Mouse (Mus musculus) intestine, embryonic 14.5 days (tissue): ENCODE results near the gene Acap2. TPM values are rescaled to one million over a fixed set of nuclear protein-coding genes. Genes with fewer than 3 reads are reported as not detected.

ENCODE experiments used
- ATAC-seq: fragments of 200-750 bp; cut with Nextera tagmentation; replicated peaks from 2 replicates; pipeline ENCODE4 v1.8.0; 2017; ENCODE audit warnings: low read depth, moderate number of reproducible peaks, moderate TSS enrichment, moderate library complexity; ENCODE audit not compliant: low FRiP score, low TSS enrichment
- DNase-seq: peaks from one replicate; pipeline ENCODE4 v3.0.0-alpha.2; 2018; ENCODE audit warnings: low spot score
- H3K27ac ChIP-seq: fragments of 300-500 bp; sonication (generic); 2 replicates; pipeline ENCODE4 v1.5.1; 2014; ENCODE audit warnings: low read depth, mild to moderate bottlenecking, control low read depth
- H3K27me3 ChIP-seq: fragments of 300-500 bp; sonication (generic); replicated peaks from 2 replicates; pipeline ENCODE4 v1.6.1; 2014; ENCODE audit warnings: low read length, control low read depth; ENCODE audit not compliant: control insufficient read depth, insufficient read depth
- H3K36me3 ChIP-seq: fragments of 300-500 bp; sonication (generic); 2 replicates; pipeline ENCODE4 v1.6.1; 2014; ENCODE audit warnings: low read length, control low read depth; ENCODE audit not compliant: control insufficient read depth, insufficient read depth
- H3K4me1 ChIP-seq: fragments of 300-500 bp; sonication (generic); replicated peaks from 2 replicates; pipeline ENCODE4 v1.6.1; 2014; ENCODE audit warnings: low read length, control low read depth, mixed read lengths; ENCODE audit not compliant: control insufficient read depth, insufficient read depth
- H3K4me2 ChIP-seq: fragments of 300-500 bp; sonication (generic); 2 replicates; pipeline ENCODE4 v1.6.1; 2014; ENCODE audit warnings: low read length
- H3K4me3 ChIP-seq: fragments of 300-500 bp; sonication (generic); 2 replicates; pipeline ENCODE4 v1.5.1; 2014; ENCODE audit warnings: low read depth, low read length, control low read depth, mixed read lengths
- H3K9ac ChIP-seq: fragments of 300-500 bp; sonication (generic); 2 replicates; pipeline ENCODE4 v1.6.1; 2014; ENCODE audit warnings: mild to moderate bottlenecking, low read length
- H3K9me3 ChIP-seq: fragments of 300-500 bp; sonication (generic); 2 replicates; pipeline ENCODE4 v1.6.1; 2016; ENCODE audit warnings: low read length, control low read depth; ENCODE audit not compliant: control insufficient read depth
- WGBS: fragments of 180-500 bp; shearing (Covaris S2); extraction: QIAGEN DNeasy Blood & Tissue Kit; methylation state at CpG from one replicate; pipeline ENCODE4 v1.1.7; 2014; 5-methylcytosine and 5-hydroxymethylcytosine counted together
- polyA plus RNA-seq: library from polyadenylated mRNA; unstranded; fragments of >200 nt; fragmentation: Nextera tagmentation; extraction: Ambion mirVana; gene quantifications from 2 replicates; pipeline ENCODE4 v1.2.1, GENCODE M21; 2014

The Acap2 gene
- polyA plus RNA-seq, 1 experiment from 2014 or later, result 24.6 TPM

GRCm38 (mm10) chr16:31215271-31215670 is 14.2 kb upstream of the Acap2 start:
- Histone ChIP-seq H3K27me3 (no peaks in the 10 kb centered on the region), H3K4me2 (no peak overlapping the region)
- 87% methylated on average over 4 of the region's 4 CpGs for WGBS

GRCm38 (mm10) chr16:31213463-31213862 is 12.4 kb upstream of the Acap2 start:
- Histone ChIP-seq H3K36me3 (no peaks in the 10 kb centered on the region), H3K27me3 (no peaks in the 10 kb centered on the region), H3K27ac (no peak overlapping the region), H3K4me2 (no peak overlapping the region), H3K4me3 (no peak overlapping the region), H3K9me3 (peaks cover 6% of the 10 kb centered on the region), H3K9ac (no peak overlapping the region), H3K4me1 (peaks cover 4% of the 10 kb centered on the region; the same call in 1 of the 2 replicates)
- ATAC-seq (no peak), DNase-seq (no peak)
- 91% methylated on average over 6 of the region's 6 CpGs for WGBS

More at GRCm38 (mm10) chr16:31215271-31215670, 14.2 kb upstream of the Acap2 start:
- Histone ChIP-seq H3K4me1 (no peaks in the 10 kb centered on the region), H3K27ac (no peak overlapping the region), H3K4me3 (no peak overlapping the region), H3K36me3 (no peaks in the 10 kb centered on the region), H3K9ac (no peak overlapping the region), H3K9me3 (peaks cover 6% of the 10 kb centered on the region)
- DNase-seq (no peak), ATAC-seq (no peak)

GRCm38 (mm10) chr16:31211503-31211902 is 10.5 kb upstream of the Acap2 start:
- Histone ChIP-seq H3K27ac (no peak overlapping the region), H3K4me1 (peaks cover 8% of the 10 kb centered on the region), H3K4me3 (no peak overlapping the region), H3K27me3 (no peaks in the 10 kb centered on the region), H3K9me3 (peaks cover 6% of the 10 kb centered on the region), H3K4me2 (no peak overlapping the region), H3K36me3 (no peaks in the 10 kb centered on the region), H3K9ac (no peak overlapping the region)
- WGBS, result 74% methylated on average over 9 of the region's 9 CpGs
- no peak for DNase-seq
- ATAC-seq, result no peak

GRCm38 (mm10) chr16:31210453-31210852 is 9.4 kb upstream of the Acap2 start:
- ATAC-seq (no peak), DNase-seq (no peak)
- peaks cover 3% of the 10 kb centered on the region for H3K9me3 ChIP-seq
- no peaks in the 10 kb centered on the region for H3K36me3 ChIP-seq
- H3K4me1 ChIP-seq, result peaks cover 8% of the 10 kb centered on the region
- no peaks in the 10 kb centered on the region for H3K27me3 ChIP-seq
- 71% methylated on average over 4 of the region's 4 CpGs for WGBS
- H3K9ac ChIP-seq, result no peak overlapping the region
- no peak overlapping the region for H3K4me3 ChIP-seq
- H3K27ac ChIP-seq, result no peak overlapping the region
- H3K4me2 ChIP-seq, result no peak overlapping the region

- Histone ChIP-seq H3K4me1 (peaks cover 8% of the 10 kb centered on the region), H3K36me3 (no peaks in the 10 kb centered on the region), H3K9ac (no peak overlapping the region), H3K4me3 (no peak overlapping the region), H3K9me3 (no peaks in the 10 kb centered on the region), H3K27me3 (no peaks in the 10 kb centered on the region), H3K27ac (no peak overlapping the region), H3K4me2 (no peak overlapping the region)
- WGBS, result 71% methylated on average over 5 of the region's 5 CpGs
- DNase-seq (no peak), ATAC-seq (no peak)
Measured at GRCm38 (mm10) chr16:31209911-31210310, 8.9 kb upstream of the Acap2 start.

GRCm38 (mm10) chr16:31205726-31206125 is 4.7 kb upstream of the Acap2 start:
- Histone ChIP-seq H3K4me1 (peaks cover 8% of the 10 kb centered on the region), H3K27me3 (no peaks in the 10 kb centered on the region), H3K4me2 (no peak overlapping the region), H3K27ac (no peak overlapping the region), H3K9ac (no peak overlapping the region), H3K36me3 (no peaks in the 10 kb centered on the region), H3K4me3 (no peak overlapping the region), H3K9me3 (no peaks in the 10 kb centered on the region)
- 81% methylated on average over 5 of the region's 7 CpGs for WGBS
- DNase-seq, result no peak
- ATAC-seq, result no peak

- Histone ChIP-seq H3K36me3 (no peaks in the 10 kb centered on the region), H3K27ac (no peak overlapping the region), H3K27me3 (no peaks in the 10 kb centered on the region), H3K4me1 (peaks cover 8% of the 10 kb centered on the region), H3K9ac (no peak overlapping the region), H3K4me3 (no peak overlapping the region), H3K4me2 (no peak overlapping the region), H3K9me3 (no peaks in the 10 kb centered on the region)
- no peak for ATAC-seq
- 90% methylated on average over 8 of the region's 8 CpGs for WGBS
- DNase-seq, result no peak
Measured at GRCm38 (mm10) chr16:31205187-31205586, 4.1 kb upstream of the Acap2 start.

GRCm38 (mm10) chr16:31204216-31204615 is 3.2 kb upstream of the Acap2 start:
- Histone ChIP-seq H3K9ac (no peak overlapping the region), H3K4me2 (no peak overlapping the region), H3K9me3 (no peaks in the 10 kb centered on the region), H3K36me3 (no peaks in the 10 kb centered on the region), H3K4me1 (peaks cover 11% of the 10 kb centered on the region), H3K27ac (no peak overlapping the region), H3K4me3 (no peak overlapping the region), H3K27me3 (no peaks in the 10 kb centered on the region)
- ATAC-seq (no peak), DNase-seq (no peak)
- WGBS, result 76% methylated on average over 1 of the region's 1 CpGs

GRCm38 (mm10) chr16:31201704-31202103 is 659 bp upstream of the Acap2 start:
- H3K4me3 ChIP-seq, result peak overlapping the region; percentile 81
- no peak for DNase-seq

More at GRCm38 (mm10) chr16:31201704-31202103, 659 bp upstream of the Acap2 start:
- H3K27me3 ChIP-seq, result no peaks in the 10 kb centered on the region
- 64% methylated on average over 2 of the region's 2 CpGs for WGBS
- H3K4me1 ChIP-seq, result peaks cover 11% of the 10 kb centered on the region; the same call in 1 of the 2 replicates
- H3K9me3 ChIP-seq, result no peaks in the 10 kb centered on the region
- no peaks in the 10 kb centered on the region for H3K36me3 ChIP-seq
- no peak overlapping the region for H3K9ac ChIP-seq
- peak overlapping the region; percentile 56 for H3K4me2 ChIP-seq
- no peak for ATAC-seq
- H3K27ac ChIP-seq, result peak overlapping the region; percentile 59; the same call in 1 of the 2 replicates
